Mouse (Mus musculus): ENCODE measurements around the gene Gm15127.
"Not testable (repeated sequence)": the region's sequence is repeated elsewhere in the genome, so short reads cannot be mapped to it uniquely, and the experiment has no call there.

Gene Gm15127

DNA sequence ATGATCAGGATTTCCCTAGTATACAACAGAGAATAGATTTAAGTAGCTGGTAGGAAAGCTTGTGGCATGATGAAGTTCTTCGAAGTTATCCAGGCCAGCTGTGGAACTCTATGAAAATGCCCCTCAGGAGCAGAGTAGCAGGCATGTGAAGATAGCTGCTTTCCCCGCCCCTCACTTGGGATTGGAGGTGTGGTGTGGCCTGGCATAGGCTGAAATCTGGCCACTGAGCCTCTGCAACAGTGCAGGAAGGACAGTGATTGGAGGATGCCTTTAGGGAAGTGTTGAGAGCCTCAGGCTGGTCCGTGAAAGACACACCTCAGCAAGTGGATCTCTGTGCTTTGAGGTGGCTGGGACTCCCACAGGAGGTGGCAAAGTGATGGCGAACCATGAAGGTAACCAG lies at the start of gene Gm15127:
Gene Gm15127, plus strand, starts transcription at position 301 of the 400 bp plus-strand sequence.
- not testable (repeated sequence) for DNase-seq

DNA sequence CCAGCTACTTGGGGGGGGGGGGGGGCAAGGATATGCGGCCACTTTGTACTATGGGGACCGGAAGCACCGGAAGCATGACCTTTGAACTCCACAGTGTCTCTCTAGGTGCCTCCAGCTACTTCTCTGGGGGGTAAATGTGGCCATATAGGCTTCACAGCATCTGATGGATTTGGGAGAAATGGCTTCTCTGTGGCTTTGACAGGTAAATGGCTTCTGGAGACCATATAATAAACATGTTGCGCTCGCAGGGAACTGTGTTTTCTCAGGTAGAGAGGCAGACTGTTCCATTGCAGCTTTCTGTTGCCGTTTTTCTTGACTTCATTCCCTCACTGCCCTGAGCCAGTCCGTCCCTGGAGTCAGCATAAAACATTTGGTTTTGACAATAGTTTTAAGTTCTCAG lies 48.3 kb upstream of the Gm15127 start, which contains the start of gene Gm8334:
Gene Gm8334, minus strand, starts transcription at position 101 of the 400 bp plus-strand sequence.
- not testable (repeated sequence) for DNase-seq

DNA sequence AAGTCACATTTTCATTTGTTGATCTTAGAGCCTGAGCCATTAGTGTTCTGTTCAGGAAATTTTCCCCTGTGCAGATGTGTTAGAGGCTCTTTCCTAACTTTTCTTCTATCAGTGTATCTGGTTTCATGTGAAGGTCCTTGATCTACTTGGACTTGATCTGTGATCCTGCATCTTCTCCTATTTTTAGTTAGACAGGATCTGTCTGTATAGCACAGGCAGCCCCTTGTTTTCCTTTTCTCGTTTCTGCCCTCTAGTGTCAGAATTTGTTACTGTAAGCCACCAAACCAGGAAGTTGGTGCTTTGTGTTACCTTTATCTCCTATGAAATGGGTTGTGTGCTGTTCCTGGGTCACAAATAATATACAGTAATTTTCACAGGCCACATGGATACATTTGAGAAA lies 12.9 kb downstream of the Gm15127 start:
- not testable (repeated sequence) for DNase-seq
